Mouse (Mus musculus) intestine, embryonic 15.5 days (tissue): ENCODE data around the gene Syngap1. TPM values are rescaled to one million over a fixed set of nuclear protein-coding genes. Genes with fewer than 3 reads are reported as not detected.

Source experiments
- ATAC-seq: fragments of 200-750 bp; cut with Nextera tagmentation; 2 replicates; pipeline ENCODE4 v1.8.0; 2017; ENCODE audit warnings: moderate TSS enrichment, moderate library complexity
- H3K27ac ChIP-seq: fragments of 300-500 bp; sonication (generic); 2 replicates; pipeline ENCODE4 v1.5.1; 2015; ENCODE audit warnings: mild to moderate bottlenecking, inconsistent platforms
- H3K27me3 ChIP-seq: fragments of 300-500 bp; sonication (generic); replicated peaks from 2 replicates; pipeline ENCODE4 v1.6.1; 2015; ENCODE audit warnings: inconsistent platforms
- H3K36me3 ChIP-seq: fragments of 300-500 bp; sonication (generic); 2 replicates; pipeline ENCODE4 v1.6.1; 2015; ENCODE audit warnings: inconsistent platforms
- H3K4me1 ChIP-seq: fragments of 300-500 bp; sonication (generic); replicated peaks from 2 replicates; pipeline ENCODE4 v1.6.1; 2015; ENCODE audit warnings: inconsistent platforms
- H3K4me2 ChIP-seq: fragments of 300-500 bp; sonication (generic); replicated peaks from 2 replicates; pipeline ENCODE4 v1.6.1; 2015; ENCODE audit warnings: mild to moderate bottlenecking, inconsistent platforms
- H3K4me3 ChIP-seq: fragments of 300-500 bp; sonication (generic); replicated peaks from 2 replicates; pipeline ENCODE4 v1.5.1; 2015; ENCODE audit warnings: inconsistent platforms
- H3K9ac ChIP-seq: fragments of 300-500 bp; sonication (generic); 2 replicates; pipeline ENCODE4 v1.6.1; 2015; ENCODE audit warnings: inconsistent platforms
- H3K9me3 ChIP-seq: fragments of 300-500 bp; sonication (generic); 2 replicates; pipeline ENCODE4 v1.6.1; 2016; ENCODE audit warnings: inconsistent platforms
- WGBS: fragments of 180-500 bp; shearing (Covaris S2); methylation state at CpG from one replicate; pipeline ENCODE4 v1.1.7; 2015; 5-methylcytosine and 5-hydroxymethylcytosine counted together
- polyA plus RNA-seq: library from polyadenylated mRNA; unstranded; fragments of >200 nt; fragmentation: Nextera tagmentation; extraction: Ambion mirVana; gene quantifications from 2 replicates; pipeline ENCODE4 v1.2.1, GENCODE M21; 2015

The Syngap1 gene
- polyA plus RNA-seq, 1 experiment from 2014 or later = 1.2 TPM

DNA sequence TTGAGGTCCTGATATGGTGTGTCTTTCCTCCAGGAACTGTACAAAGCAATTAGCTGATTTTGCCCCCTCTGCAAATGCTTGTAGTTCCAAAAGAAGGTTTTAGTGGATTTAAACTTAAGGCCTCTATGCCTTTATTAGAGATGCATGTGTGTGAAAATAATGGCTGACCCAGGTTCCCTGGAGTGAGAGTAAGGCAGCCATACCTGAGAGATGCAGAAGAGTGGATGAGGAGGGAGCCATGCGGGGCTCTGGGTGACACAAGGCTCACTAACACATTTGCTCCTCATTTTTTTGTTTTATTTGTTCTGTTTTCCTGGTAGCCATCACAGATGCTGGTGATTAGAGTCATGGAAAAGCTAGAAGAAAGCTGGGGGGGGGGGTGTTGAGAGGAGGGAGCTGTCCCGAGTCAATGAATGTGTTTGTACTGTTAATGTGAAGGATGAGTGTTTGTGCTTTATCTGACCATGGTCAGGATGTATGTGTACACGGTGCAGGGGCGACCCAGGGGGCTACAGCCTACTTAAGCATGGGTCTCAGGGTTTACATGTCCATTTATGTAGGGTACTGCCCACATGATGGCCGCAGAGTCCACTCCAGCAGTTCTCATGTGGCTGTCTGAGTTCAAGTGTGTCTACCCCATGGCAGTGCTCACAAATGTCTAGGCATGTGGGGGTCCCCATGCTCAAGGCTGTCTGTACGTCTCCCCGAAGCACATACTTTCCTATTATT lies 9.7 kb downstream of the Syngap1 start:
- WGBS = 38% methylated on average over 7 of the region's 7 CpGs
- Histone ChIP-seq H3K4me1 (peaks cover 67% of the 10 kb centered on the region), H3K27me3 (no peaks in the 10 kb centered on the region), H3K4me2 (peak overlapping the region; percentile 58), H3K36me3 (no peaks in the 10 kb centered on the region), H3K9me3 (no peaks in the 10 kb centered on the region), H3K27ac (no peak overlapping the region), H3K9ac (peak overlapping the region; percentile 2; the same call in 1 of the 2 replicates), H3K4me3 (peak overlapping the region; percentile 28)
- ATAC-seq = no peak

DNA sequence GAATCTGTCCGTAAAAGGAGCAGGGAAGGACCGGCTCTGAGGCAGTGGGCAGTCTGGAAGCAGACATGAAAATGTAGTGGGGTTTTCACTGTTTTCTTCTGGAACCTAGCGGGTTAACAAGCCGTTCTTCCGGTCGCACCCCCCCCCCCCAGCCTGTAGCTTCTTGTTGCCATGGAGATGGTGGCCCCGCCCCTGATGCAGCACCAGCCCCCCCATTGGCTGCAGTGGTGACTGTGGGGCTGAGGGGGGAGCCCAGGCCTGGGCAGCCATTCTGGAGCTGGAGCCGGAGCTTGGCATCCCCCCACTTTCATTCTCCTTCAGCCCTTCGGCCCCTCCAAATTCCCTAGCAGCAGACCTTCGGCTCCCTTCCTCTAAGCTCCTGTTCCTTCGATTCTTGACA lies 10.4 kb downstream of the Syngap1 start:
- H3K4me3 ChIP-seq = peak overlapping the region; percentile 28
- peak overlapping the region; percentile 58 for H3K4me2 ChIP-seq
- peak overlapping the region; percentile 2; the same call in 1 of the 2 replicates for H3K9ac ChIP-seq
- H3K36me3 ChIP-seq = 0 out of 2 replicates have a peak, but pooled peaks cover 3% of the 10 kb centered on the region
- peak; percentile 21; the same call in 1 of the 2 replicates for ATAC-seq
- peaks cover 61% of the 10 kb centered on the region for H3K4me1 ChIP-seq
- H3K27me3 ChIP-seq = no peaks in the 10 kb centered on the region
- WGBS = 3% methylated on average over 10 of the region's 11 CpGs
- H3K9me3 ChIP-seq = no peaks in the 10 kb centered on the region
- no peak overlapping the region for H3K27ac ChIP-seq

DNA sequence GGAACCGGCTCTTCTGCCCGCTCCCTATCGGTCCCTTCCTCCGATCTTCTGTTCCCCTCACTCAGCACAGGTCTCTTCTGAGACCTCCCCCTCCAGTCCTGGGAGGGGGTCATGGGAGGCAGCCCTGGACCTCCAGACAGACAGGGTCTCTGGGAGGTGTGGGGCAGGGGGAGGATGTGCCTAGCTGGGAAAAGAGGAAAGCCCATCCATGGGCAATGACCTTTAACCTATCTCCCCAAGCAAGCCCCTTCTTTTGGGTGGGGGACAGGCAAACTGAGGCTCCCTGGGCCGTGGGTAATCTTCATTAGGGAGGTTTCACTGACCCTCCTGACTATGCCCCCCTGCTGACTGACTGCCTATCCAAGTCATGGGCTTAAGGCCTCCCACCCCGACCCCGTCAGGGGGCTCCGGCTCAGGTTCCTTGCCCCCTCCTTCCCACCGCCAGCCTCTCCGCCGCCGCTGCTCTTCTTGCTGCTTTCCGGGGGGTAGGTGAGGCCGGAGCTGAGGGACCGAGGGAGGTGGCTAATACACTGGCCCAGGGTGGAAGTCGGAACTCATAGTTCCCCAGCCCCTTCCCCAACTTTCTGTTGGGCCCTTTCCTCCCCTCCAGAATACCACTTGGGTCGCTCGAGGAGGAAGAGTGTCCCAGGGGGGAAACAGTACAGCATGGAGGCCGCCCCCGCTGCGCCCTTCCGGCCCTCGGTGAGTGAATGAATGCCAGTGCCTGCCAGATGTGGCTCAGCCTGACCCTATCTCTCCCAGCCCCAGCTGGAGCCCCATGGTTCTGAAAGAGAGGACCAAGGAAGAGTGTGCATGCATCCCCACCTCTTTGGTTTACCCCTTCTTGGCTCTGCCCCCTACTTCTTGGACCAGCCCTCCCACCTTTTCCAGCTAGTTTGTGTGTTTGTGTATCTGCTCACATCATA lies 11.2 kb downstream of the Syngap1 start:
- Histone ChIP-seq H3K27ac (no peak overlapping the region), H3K27me3 (no peaks in the 10 kb centered on the region), H3K4me2 (peak overlapping the region; percentile 58), H3K4me3 (peak overlapping the region; percentile 28), H3K9me3 (no peaks in the 10 kb centered on the region), H3K36me3 (0 out of 2 replicates have a peak, but pooled peaks cover 3% of the 10 kb centered on the region), H3K9ac (0 out of 2 replicates have a peak overlapping the region, but pooled peaks have one; percentile 2), H3K4me1 (peaks cover 53% of the 10 kb centered on the region)
- 35% methylated on average over 23 of the region's 23 CpGs for WGBS
- ATAC-seq = no peak

DNA sequence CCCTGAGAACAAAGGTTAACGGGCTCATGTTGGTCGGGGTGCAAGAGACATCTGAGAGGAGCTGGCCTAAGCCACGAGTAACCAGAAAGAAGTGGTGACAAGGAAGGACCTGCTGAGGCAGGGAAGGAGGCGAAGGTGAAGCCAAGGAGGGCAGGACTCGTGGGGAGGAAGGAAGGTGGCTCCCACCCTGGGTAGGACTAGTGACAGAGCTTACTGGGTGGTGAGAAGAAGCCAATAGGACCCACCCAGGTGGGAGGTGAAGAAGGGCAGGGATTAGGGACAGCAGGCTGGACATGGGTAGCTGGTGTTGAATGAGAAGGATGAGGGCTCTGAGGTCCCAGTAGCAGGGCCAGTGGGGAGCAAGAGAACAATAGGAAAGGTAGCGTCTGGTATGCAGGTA lies 12.1 kb downstream of the Syngap1 start:
- Histone ChIP-seq H3K27ac (no peak overlapping the region), H3K27me3 (no peaks in the 10 kb centered on the region), H3K9me3 (no peaks in the 10 kb centered on the region), H3K4me1 (peaks cover 47% of the 10 kb centered on the region), H3K36me3 (0 out of 2 replicates have a peak, but pooled peaks cover 5% of the 10 kb centered on the region), H3K4me3 (no peak overlapping the region), H3K4me2 (peak overlapping the region; percentile 55), H3K9ac (no peak overlapping the region; the same call in 1 of the 2 replicates)
- WGBS = 49% methylated on average over 6 of the region's 6 CpGs
- ATAC-seq = no peak

DNA sequence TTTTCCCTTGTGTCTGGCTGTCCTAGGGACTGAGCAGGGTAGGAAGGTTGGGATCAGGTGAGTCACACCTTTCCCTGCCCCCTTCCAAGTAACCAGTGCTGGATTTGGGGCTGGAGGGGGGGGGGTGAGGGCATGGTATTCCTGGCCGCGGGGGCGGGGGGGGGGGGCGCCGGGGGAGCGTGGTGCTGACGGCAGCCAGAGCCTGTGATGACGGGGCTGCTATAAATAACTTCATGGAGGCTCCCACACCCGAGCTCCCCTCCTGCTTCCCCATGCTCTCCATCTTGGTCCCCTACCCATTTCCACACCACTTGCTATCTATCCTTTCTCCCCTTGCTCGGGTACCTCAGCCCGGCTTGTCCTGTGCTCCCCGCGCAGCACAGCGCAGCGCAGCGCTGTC lies 12.7 kb downstream of the Syngap1 start:
- Histone ChIP-seq H3K27ac (no peak overlapping the region), H3K9ac (peak overlapping the region; percentile 30; the same call in 1 of the 2 replicates), H3K9me3 (no peaks in the 10 kb centered on the region), H3K27me3 (no peaks in the 10 kb centered on the region), H3K4me1 (peaks cover 47% of the 10 kb centered on the region), H3K4me3 (peak overlapping the region; percentile 11), H3K36me3 (0 out of 2 replicates have a peak, but pooled peaks cover 5% of the 10 kb centered on the region), H3K4me2 (peak overlapping the region; percentile 55)
- 0 out of 2 replicates have a peak, but pooled peaks have one; percentile 18 for ATAC-seq
- 38% methylated on average over 7 of the region's 16 CpGs for WGBS

DNA sequence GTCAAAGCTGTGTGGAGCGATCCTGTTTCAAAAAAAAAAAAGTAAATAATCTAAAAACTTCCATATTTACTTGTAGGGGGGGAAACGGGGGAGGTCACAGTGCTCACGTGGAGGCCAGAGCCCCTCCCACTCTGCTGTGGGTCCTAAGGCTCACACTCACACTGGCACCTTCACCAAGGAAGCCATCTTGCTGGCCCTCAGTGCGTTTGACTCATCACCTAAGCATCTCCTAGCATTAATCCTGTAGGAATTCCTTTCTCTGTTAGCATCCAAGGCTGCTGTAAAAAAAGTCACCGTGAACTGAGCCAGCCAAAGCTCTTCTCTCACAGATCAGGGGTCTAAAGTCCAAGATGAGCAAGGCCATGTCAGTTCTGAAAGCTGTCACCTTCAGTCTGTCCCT lies 15.3 kb downstream of the Syngap1 start:
- Histone ChIP-seq H3K36me3 (peaks cover 12% of the 10 kb centered on the region; the same call in 1 of the 2 replicates), H3K4me1 (peaks cover 24% of the 10 kb centered on the region), H3K27me3 (no peaks in the 10 kb centered on the region), H3K4me3 (no peak overlapping the region), H3K9ac (no peak overlapping the region), H3K4me2 (no peak overlapping the region), H3K27ac (no peak overlapping the region), H3K9me3 (no peaks in the 10 kb centered on the region)
- 76% methylated on average over 5 of the region's 5 CpGs for WGBS
- ATAC-seq = no peak

DNA sequence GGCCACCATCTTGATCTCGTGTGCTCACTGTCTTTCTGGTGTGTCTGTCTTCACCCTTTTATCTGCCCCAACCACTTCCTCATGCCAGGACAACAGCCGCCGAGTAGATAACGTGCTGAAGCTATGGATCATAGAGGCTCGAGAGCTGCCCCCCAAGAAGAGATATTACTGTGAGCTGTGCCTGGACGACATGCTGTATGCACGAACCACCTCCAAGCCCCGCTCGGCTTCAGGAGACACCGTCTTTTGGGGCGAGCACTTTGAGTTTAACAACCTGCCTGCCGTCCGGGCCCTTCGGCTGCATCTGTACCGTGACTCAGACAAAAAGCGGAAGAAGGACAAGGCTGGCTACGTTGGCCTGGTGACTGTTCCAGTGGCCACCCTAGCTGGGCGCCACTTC lies 15.8 kb downstream of the Syngap1 start:
- no peak for ATAC-seq
- WGBS = 85% methylated on average over 18 of the region's 18 CpGs
- H3K27me3 ChIP-seq = no peaks in the 10 kb centered on the region
- H3K9ac ChIP-seq = no peak overlapping the region
- H3K4me1 ChIP-seq = peaks cover 22% of the 10 kb centered on the region
- H3K9me3 ChIP-seq = no peaks in the 10 kb centered on the region
- no peak overlapping the region for H3K27ac ChIP-seq
- peaks cover 16% of the 10 kb centered on the region; the same call in 1 of the 2 replicates for H3K36me3 ChIP-seq
- no peak overlapping the region for H3K4me3 ChIP-seq
- no peak overlapping the region for H3K4me2 ChIP-seq

DNA sequence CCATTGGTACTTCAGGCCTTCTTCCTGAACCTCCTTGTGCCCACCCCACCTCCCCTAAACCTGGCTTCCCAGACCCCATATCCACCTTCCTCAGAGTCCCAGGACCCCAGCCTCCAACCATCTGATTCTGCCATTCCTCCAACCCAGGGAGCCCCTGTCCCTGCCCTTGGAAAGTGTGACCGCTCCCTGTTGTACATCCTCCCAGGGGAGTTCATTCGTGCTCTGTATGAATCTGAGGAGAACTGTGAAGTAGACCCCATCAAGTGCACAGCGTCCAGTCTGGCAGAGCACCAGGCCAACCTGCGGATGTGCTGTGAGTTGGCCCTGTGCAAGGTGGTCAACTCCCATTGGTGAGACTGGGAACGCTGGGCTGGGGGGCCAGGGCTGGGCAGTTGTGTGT lies 16.8 kb downstream of the Syngap1 start:
- Histone ChIP-seq H3K4me2 (no peak overlapping the region), H3K36me3 (peaks cover 16% of the 10 kb centered on the region; the same call in 1 of the 2 replicates), H3K9ac (no peak overlapping the region), H3K27me3 (no peaks in the 10 kb centered on the region), H3K4me1 (peaks cover 12% of the 10 kb centered on the region), H3K4me3 (no peak overlapping the region), H3K27ac (no peak overlapping the region), H3K9me3 (no peaks in the 10 kb centered on the region)
- 96% methylated on average over 5 of the region's 5 CpGs for WGBS
- no peak for ATAC-seq

DNA sequence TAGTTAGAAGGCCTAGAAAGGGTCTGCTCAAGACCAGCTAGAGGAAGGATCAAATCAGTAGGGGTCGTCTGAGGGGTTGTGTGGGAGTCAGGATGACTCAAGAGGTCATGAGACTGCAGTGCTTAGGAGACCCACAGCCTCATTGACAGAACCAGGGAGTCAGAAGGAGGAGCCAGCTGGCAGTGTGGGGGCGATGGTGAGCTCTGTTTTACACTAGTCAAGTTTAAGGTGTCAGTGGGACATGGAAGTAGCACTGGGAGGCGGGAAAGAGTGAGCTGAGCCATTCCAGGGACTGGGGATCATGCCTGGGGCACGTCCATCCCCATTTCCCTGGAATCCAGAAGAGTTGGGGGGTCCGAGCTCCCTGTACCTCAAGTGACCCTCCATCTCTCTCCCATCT lies 17.8 kb downstream of the Syngap1 start:
- no peak for ATAC-seq
- WGBS = 58% methylated on average over 5 of the region's 5 CpGs
- H3K9me3 ChIP-seq = no peaks in the 10 kb centered on the region

DNA sequence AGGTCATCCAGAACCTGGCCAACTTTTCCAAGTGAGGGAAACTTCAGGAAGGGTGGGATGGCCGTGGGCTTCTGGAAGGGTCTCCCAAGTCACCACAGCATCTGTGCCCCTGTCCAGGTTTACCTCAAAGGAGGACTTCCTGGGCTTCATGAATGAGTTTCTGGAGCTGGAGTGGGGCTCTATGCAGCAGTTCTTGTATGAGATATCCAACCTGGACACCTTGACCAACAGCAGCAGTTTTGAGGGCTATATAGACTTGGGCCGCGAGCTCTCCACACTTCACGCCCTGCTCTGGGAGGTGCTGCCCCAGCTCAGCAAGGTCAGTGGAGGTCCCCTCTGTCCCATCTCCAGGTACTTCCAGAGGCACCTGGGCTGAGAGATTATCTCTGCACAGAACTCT lies 18.8 kb downstream of the Syngap1 start:
- ATAC-seq = no peak
- H3K4me1 ChIP-seq = no peaks in the 10 kb centered on the region
- H3K27ac ChIP-seq = no peak overlapping the region
- H3K27me3 ChIP-seq = no peaks in the 10 kb centered on the region
- no peaks in the 10 kb centered on the region for H3K9me3 ChIP-seq
- H3K36me3 ChIP-seq = peaks cover 18% of the 10 kb centered on the region; the same call in 1 of the 2 replicates
- H3K9ac ChIP-seq = no peak overlapping the region
- 91% methylated on average over 4 of the region's 4 CpGs for WGBS
- H3K4me3 ChIP-seq = no peak overlapping the region
- no peak overlapping the region for H3K4me2 ChIP-seq

More for the DNA sequence above, 17.8 kb downstream of the Syngap1 start:
- H3K4me2 ChIP-seq = no peak overlapping the region
- no peak overlapping the region for H3K27ac ChIP-seq
- H3K9ac ChIP-seq = no peak overlapping the region
- no peak overlapping the region for H3K4me3 ChIP-seq
- no peaks in the 10 kb centered on the region for H3K27me3 ChIP-seq
- H3K36me3 ChIP-seq = peaks cover 16% of the 10 kb centered on the region; the same call in 1 of the 2 replicates
- peaks cover 2% of the 10 kb centered on the region for H3K4me1 ChIP-seq

DNA sequence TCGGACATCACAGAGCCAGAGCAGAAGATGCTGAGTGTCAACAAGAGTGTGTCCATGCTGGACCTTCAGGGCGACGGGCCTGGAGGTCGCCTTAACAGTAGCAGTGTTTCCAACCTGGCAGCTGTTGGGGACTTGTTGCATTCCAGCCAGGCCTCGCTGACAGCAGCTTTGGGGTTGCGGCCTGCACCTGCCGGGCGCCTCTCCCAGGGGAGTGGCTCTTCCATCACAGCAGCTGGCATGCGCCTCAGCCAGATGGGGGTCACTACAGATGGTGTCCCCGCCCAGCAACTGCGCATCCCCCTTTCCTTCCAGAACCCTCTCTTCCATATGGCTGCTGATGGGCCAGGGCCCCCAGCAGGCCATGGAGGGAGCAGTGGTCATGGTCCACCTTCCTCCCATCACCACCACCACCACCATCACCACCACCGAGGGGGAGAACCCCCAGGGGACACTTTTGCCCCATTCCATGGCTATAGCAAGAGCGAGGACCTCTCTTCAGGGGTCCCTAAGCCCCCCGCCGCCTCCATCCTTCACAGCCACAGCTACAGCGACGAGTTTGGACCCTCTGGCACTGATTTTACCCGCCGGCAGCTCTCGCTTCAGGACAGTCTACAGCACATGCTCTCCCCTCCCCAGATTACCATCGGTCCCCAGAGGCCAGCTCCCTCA lies 20.7 kb downstream of the Syngap1 start:
- Histone ChIP-seq H3K36me3 (peaks cover 24% of the 10 kb centered on the region), H3K4me3 (no peak overlapping the region), H3K27ac (no peak overlapping the region), H3K9me3 (no peaks in the 10 kb centered on the region), H3K27me3 (no peaks in the 10 kb centered on the region), H3K9ac (no peak overlapping the region), H3K4me1 (no peaks in the 10 kb centered on the region), H3K4me2 (no peak overlapping the region)
- ATAC-seq = no peak
- WGBS = 95% methylated on average over 21 of the region's 21 CpGs
